Mouse (Mus musculus): ENCODE results near the gene Gm20517.
A peak's percentile ranks its signal among the peaks of the same experiment; 100 is the strongest.
"Not testable (repeated sequence)": the region's sequence is repeated elsewhere in the genome, so short reads cannot be mapped to it uniquely, and the experiment has no call there.

Gene Gm20517

GRCm38 (mm10) chr17:47596839-47597164 lies 14.6 kb upstream of the Gm20517 start:
- no peak for DNase-seq (ENCODE audit: low spot score)

GRCm38 (mm10) chr17:47597261-47597660 lies 14.1 kb upstream of the Gm20517 start:
- DNase-seq (ENCODE audit: low spot score): no peak

GRCm38 (mm10) chr17:47597838-47598579 lies 13.4 kb upstream of the Gm20517 start:
- DNase-seq (ENCODE audit: low spot score): peak; percentile 72

- not testable (repeated sequence) for DNase-seq (ENCODE audit: low spot score)
Measured at GRCm38 (mm10) chr17:47598580-47599304, 12.6 kb upstream of the Gm20517 start.

GRCm38 (mm10) chr17:47599511-47600297 lies 11.7 kb upstream of the Gm20517 start:
- no peak for DNase-seq (ENCODE audit: low spot score)

- DNase-seq (ENCODE audit: low spot score): no peak
Measured at GRCm38 (mm10) chr17:47600601-47601388, 10.6 kb upstream of the Gm20517 start.

GRCm38 (mm10) chr17:47601389-47601755 lies 10.0 kb upstream of the Gm20517 start:
- no peak for DNase-seq (ENCODE audit: low spot score)

GRCm38 (mm10) chr17:47602289-47602688 lies 9.1 kb upstream of the Gm20517 start:
- DNase-seq (ENCODE audit: low spot score): no peak

- no peak for DNase-seq (ENCODE audit: low spot score)
Measured at GRCm38 (mm10) chr17:47606220-47606619, 5.2 kb upstream of the Gm20517 start.

GRCm38 (mm10) chr17:47609182-47609581 lies 2.2 kb upstream of the Gm20517 start:
- DNase-seq (ENCODE audit: low spot score): no peak

GRCm38 (mm10) chr17:47611661-47611982 lies 233 bp downstream of the Gm20517 start:
- no peak for DNase-seq (ENCODE audit: low spot score)

GRCm38 (mm10) chr17:47614018-47614417 lies 2.6 kb downstream of the Gm20517 start:
- no peak for DNase-seq (ENCODE audit: low spot score)

GRCm38 (mm10) chr17:47616119-47616518 lies 4.7 kb downstream of the Gm20517 start:
- DNase-seq (ENCODE audit: low spot score): no peak

- DNase-seq (ENCODE audit: low spot score): no peak
Measured at GRCm38 (mm10) chr17:47616652-47617051, 5.3 kb downstream of the Gm20517 start.

- peak; percentile 61 for DNase-seq (ENCODE audit: low spot score)
Measured at GRCm38 (mm10) chr17:47617605-47618307, 6.4 kb downstream of the Gm20517 start.

- DNase-seq (ENCODE audit: low spot score): no peak
Measured at GRCm38 (mm10) chr17:47618556-47619311, 7.3 kb downstream of the Gm20517 start.

GRCm38 (mm10) chr17:47622912-47623554 lies 11.6 kb downstream of the Gm20517 start:
- DNase-seq (ENCODE audit: low spot score): no peak

- DNase-seq (ENCODE audit: low spot score): not testable (repeated sequence)
Measured at GRCm38 (mm10) chr17:47624572-47624971, 13.2 kb downstream of the Gm20517 start.

GRCm38 (mm10) chr17:47625088-47625487 lies 13.7 kb downstream of the Gm20517 start:
- DNase-seq (ENCODE audit: low spot score): no peak

- no peak for DNase-seq (ENCODE audit: low spot score)
Measured at GRCm38 (mm10) chr17:47626031-47626430, 14.6 kb downstream of the Gm20517 start.
